Mouse (Mus musculus) heart, adult 9 months (tissue): ENCODE measurements at regions not wholly inside any gene's neighbourhood (a gene's known extent, or its start where the extent isn't known, plus 50 kb on each side); places are given as distances from the start of the nearest gene placed in this dataset.

Source experiments
- DNase-seq, 2 experiments: peaks; one replicate each; pipeline ENCODE4 v3.0.0; 2022; ENCODE audit warnings: low spot score in 2 of 2

GRCm38 (mm10) chr10:17260154-17260553 is 462.9 kb upstream of the Cited2 start:
- no peak for DNase-seq

- DNase-seq: no peak
Observed at GRCm38 (mm10) chr10:17260615-17261014, 462.4 kb upstream of the Cited2 start.

GRCm38 (mm10) chr10:17261192-17261824 is 461.7 kb upstream of the Cited2 start:
- no peak for DNase-seq

GRCm38 (mm10) chr10:17261825-17262205 is 461.2 kb upstream of the Cited2 start:
- no peak for DNase-seq

- no peak for DNase-seq
Observed at GRCm38 (mm10) chr10:17272646-17273045, 450.4 kb upstream of the Cited2 start.

GRCm38 (mm10) chr10:17273855-17274254 is 449.2 kb upstream of the Cited2 start:
- no peak for DNase-seq

GRCm38 (mm10) chr10:17275214-17275613 is 447.8 kb upstream of the Cited2 start:
- no peak for DNase-seq

- no peak for DNase-seq
Observed at GRCm38 (mm10) chr10:17277911-17278310, 445.1 kb upstream of the Cited2 start.

GRCm38 (mm10) chr10:17284858-17285257 is 438.2 kb upstream of the Cited2 start:
- DNase-seq: no peak

GRCm38 (mm10) chr10:17287141-17287540 is 435.9 kb upstream of the Cited2 start:
- no peak for DNase-seq

- no peak for DNase-seq
Observed at GRCm38 (mm10) chr10:17288231-17288630, 434.8 kb upstream of the Cited2 start.

GRCm38 (mm10) chr10:17292331-17292730 is 430.7 kb upstream of the Cited2 start:
- no peak for DNase-seq

GRCm38 (mm10) chr10:17294440-17294839 is 428.6 kb upstream of the Cited2 start:
- no peak for DNase-seq

- DNase-seq: no peak
Observed at GRCm38 (mm10) chr10:17295157-17295556, 427.9 kb upstream of the Cited2 start.

- DNase-seq: peak; percentile 30 to 43
Observed at GRCm38 (mm10) chr10:17299600-17299999, 423.4 kb upstream of the Cited2 start.

GRCm38 (mm10) chr10:17326724-17327123 is 396.3 kb upstream of the Cited2 start:
- DNase-seq: no peak

- DNase-seq: no peak
Observed at GRCm38 (mm10) chr10:17330904-17331606, 392.0 kb upstream of the Cited2 start.

- no peak for DNase-seq
Observed at GRCm38 (mm10) chr10:17331607-17332008, 391.4 kb upstream of the Cited2 start.

- DNase-seq: no peak
Observed at GRCm38 (mm10) chr10:17332025-17332767, 390.8 kb upstream of the Cited2 start.

GRCm38 (mm10) chr10:17332986-17333385 is 390.0 kb upstream of the Cited2 start:
- no peak for DNase-seq

GRCm38 (mm10) chr10:17333676-17334075 is 389.3 kb upstream of the Cited2 start:
- no peak for DNase-seq

GRCm38 (mm10) chr10:17337217-17337616 is 385.8 kb upstream of the Cited2 start:
- DNase-seq: no peak

- DNase-seq: no peak
Observed at GRCm38 (mm10) chr10:17343829-17344228, 379.2 kb upstream of the Cited2 start.
